Mouse (Mus musculus) stomach, postnatal 0 days (tissue): ENCODE measurements around the gene Msi2. TPM values are rescaled to one million over a fixed set of nuclear protein-coding genes. Genes with fewer than 3 reads are reported as not detected.

Source experiments
- ATAC-seq: fragments of 200-750 bp; cut with Nextera tagmentation; 2 replicates; pipeline ENCODE4 v1.8.0; 2017; ENCODE audit not compliant: low FRiP score, low TSS enrichment
- DNase-seq: peaks from one replicate; pipeline ENCODE4 v3.0.0-alpha.2; 2016; ENCODE audit warnings: low spot score
- H3K27ac ChIP-seq: fragments of 300-500 bp; sonication (generic); replicated peaks from 2 replicates; pipeline ENCODE4 v1.5.1; 2014; ENCODE audit warnings: mild to moderate bottlenecking, control low read depth
- H3K27me3 ChIP-seq: fragments of 300-500 bp; sonication (generic); 2 replicates; pipeline ENCODE4 v1.6.1; 2014; ENCODE audit warnings: low read length; ENCODE audit not compliant: control insufficient read depth, insufficient read depth
- H3K36me3 ChIP-seq: fragments of 300-500 bp; sonication (generic); 2 replicates; pipeline ENCODE4 v1.6.1; 2014; ENCODE audit warnings: low read length, mixed read lengths; ENCODE audit not compliant: control insufficient read depth, insufficient read depth
- H3K4me1 ChIP-seq: fragments of 300-500 bp; sonication (generic); replicated peaks from 2 replicates; pipeline ENCODE4 v1.6.1; 2014; ENCODE audit warnings: antibody characterized with exemption; ENCODE audit not compliant: control insufficient read depth, insufficient read depth
- H3K4me2 ChIP-seq: fragments of 300-500 bp; sonication (generic); replicated peaks from 2 replicates; pipeline ENCODE4 v1.6.1; 2014; ENCODE audit warnings: low read depth, mild to moderate bottlenecking, control low read depth, moderate library complexity
- H3K4me3 ChIP-seq: fragments of 300-500 bp; sonication (generic); 2 replicates; pipeline ENCODE4 v1.5.1; 2014; ENCODE audit warnings: low read depth, low read length, control low read depth
- H3K9ac ChIP-seq: fragments of 300-500 bp; sonication (generic); 2 replicates; pipeline ENCODE4 v1.6.1; 2014; ENCODE audit warnings: mild to moderate bottlenecking, low read length, control low read depth, mixed read lengths
- H3K9me3 ChIP-seq: fragments of 300-500 bp; sonication (generic); 2 replicates; pipeline ENCODE4 v1.6.1; 2016; ENCODE audit warnings: low read length; ENCODE audit not compliant: control insufficient read depth
- CTCF ChIP-seq: IDR thresholded peaks from 2 replicates; pipeline ENCODE4 v1.5.1; 2016; ENCODE audit warnings: antibody characterized with exemption, low read depth, mild to moderate bottlenecking, moderate library complexity
- EP300 ChIP-seq: optimal IDR thresholded peaks from 2 replicates; pipeline ENCODE3; 2016; ENCODE audit warnings: antibody characterized with exemption
- WGBS: fragments of 180-500 bp; shearing (Covaris S2); extraction: QIAGEN DNeasy Blood & Tissue Kit; methylation state at CpG from one replicate; pipeline ENCODE4 v1.1.7; 2014; 5-methylcytosine and 5-hydroxymethylcytosine counted together
- polyA plus RNA-seq: library from polyadenylated mRNA; unstranded; fragments of >200 nt; fragmentation: Nextera tagmentation; extraction: Ambion mirVana; gene quantifications from 2 replicates; pipeline ENCODE4 v1.2.1, GENCODE M21; 2015

Gene Msi2
- polyA plus RNA-seq, 1 experiment from 2014 or later, result 6.7 TPM

GRCm38 (mm10) chr11:88337926-88338325 lies 380.4 kb downstream of the Msi2 start:
- no peaks in the 10 kb centered on the region for H3K36me3 ChIP-seq
- no peaks in the 10 kb centered on the region for H3K27me3 ChIP-seq
- WGBS, result 92% methylated on average over 3 of the region's 3 CpGs
- no peak overlapping the region for H3K4me2 ChIP-seq
- H3K4me3 ChIP-seq, result no peak overlapping the region
- no peak overlapping the region for H3K9ac ChIP-seq
- no peaks in the 10 kb centered on the region for H3K4me1 ChIP-seq
- ATAC-seq (no peak), DNase-seq (no peak)
- H3K27ac ChIP-seq, result no peak overlapping the region
- TF ChIP-seq CTCF (no peak), EP300 (no peak)
- H3K9me3 ChIP-seq, result no peaks in the 10 kb centered on the region

GRCm38 (mm10) chr11:88334893-88335292 lies 383.4 kb downstream of the Msi2 start:
- H3K36me3 ChIP-seq, result no peaks in the 10 kb centered on the region
- no peaks in the 10 kb centered on the region for H3K27me3 ChIP-seq
- H3K4me2 ChIP-seq, result no peak overlapping the region
- no peak for DNase-seq
- no peak overlapping the region for H3K9ac ChIP-seq
- H3K27ac ChIP-seq, result peak overlapping the region; percentile 73
- H3K4me1 ChIP-seq, result 0 out of 2 replicates have a peak, but pooled peaks cover 6% of the 10 kb centered on the region
- no peak overlapping the region for H3K4me3 ChIP-seq
- WGBS, result 36% methylated on average over 5 of the region's 5 CpGs
- ATAC-seq, result peak; percentile 53
- TF ChIP-seq EP300, result no peak
- no peak for TF ChIP-seq CTCF
- H3K9me3 ChIP-seq, result no peaks in the 10 kb centered on the region

DNA sequence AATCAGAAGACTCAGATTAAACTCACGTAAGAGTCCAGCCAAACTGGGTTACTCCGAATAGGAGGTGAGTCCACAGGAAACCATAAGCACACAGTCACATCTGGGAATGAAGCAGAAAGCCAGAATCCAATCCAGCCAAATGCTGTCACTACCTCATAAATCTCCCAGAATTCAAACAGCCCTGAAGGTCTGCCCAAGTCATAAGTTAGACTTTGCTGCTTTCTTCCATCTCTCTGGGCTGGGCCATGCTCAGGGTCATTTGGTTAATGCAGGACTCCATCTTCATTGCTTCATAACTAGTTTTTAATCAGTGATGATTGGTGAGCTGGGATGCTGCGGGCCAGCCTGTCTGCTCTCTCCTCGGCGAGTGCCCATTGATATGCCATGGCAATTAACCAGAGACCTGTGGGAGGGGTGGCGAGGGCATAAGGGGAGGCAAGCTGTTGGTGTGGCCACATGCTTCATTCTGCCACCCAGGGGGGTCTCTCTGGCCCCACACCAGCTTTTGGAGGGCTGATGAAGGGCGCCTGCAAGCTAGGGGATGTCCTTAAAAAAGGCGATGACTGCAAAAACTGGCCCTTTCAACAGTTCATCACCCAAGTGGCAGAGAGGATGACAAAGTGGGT lies 385.9 kb downstream of the Msi2 start:
- no peak for DNase-seq
- WGBS, result 79% methylated on average over 8 of the region's 8 CpGs
- TF ChIP-seq CTCF, result no peak
- TF ChIP-seq EP300, result no peak
- H3K4me2 ChIP-seq, result no peak overlapping the region
- no peaks in the 10 kb centered on the region for H3K36me3 ChIP-seq
- no peaks in the 10 kb centered on the region for H3K9me3 ChIP-seq
- no peak overlapping the region for H3K27ac ChIP-seq
- 0 out of 2 replicates have a peak, but pooled peaks cover 6% of the 10 kb centered on the region for H3K4me1 ChIP-seq
- no peak overlapping the region for H3K4me3 ChIP-seq
- no peak overlapping the region for H3K9ac ChIP-seq
- no peak for ATAC-seq
- no peaks in the 10 kb centered on the region for H3K27me3 ChIP-seq

- H3K4me3 ChIP-seq, result no peak overlapping the region
- no peaks in the 10 kb centered on the region for H3K9me3 ChIP-seq
- no peaks in the 10 kb centered on the region for H3K36me3 ChIP-seq
- TF ChIP-seq CTCF (no peak), EP300 (no peak)
- no peak overlapping the region for H3K27ac ChIP-seq
- DNase-seq, result no peak
- H3K4me2 ChIP-seq, result no peak overlapping the region
- ATAC-seq, result no peak
- H3K9ac ChIP-seq, result no peak overlapping the region
- 0 out of 2 replicates have a peak, but pooled peaks cover 6% of the 10 kb centered on the region for H3K4me1 ChIP-seq
- no peaks in the 10 kb centered on the region for H3K27me3 ChIP-seq
- WGBS, result 87% methylated on average over 8 of the region's 8 CpGs
Measured at GRCm38 (mm10) chr11:88331722-88332121, 386.6 kb downstream of the Msi2 start.

GRCm38 (mm10) chr11:88330799-88331198 lies 387.5 kb downstream of the Msi2 start:
- Histone ChIP-seq H3K4me1 (0 out of 2 replicates have a peak, but pooled peaks cover 6% of the 10 kb centered on the region), H3K9ac (no peak overlapping the region), H3K36me3 (no peaks in the 10 kb centered on the region), H3K4me3 (no peak overlapping the region), H3K4me2 (no peak overlapping the region), H3K9me3 (no peaks in the 10 kb centered on the region), H3K27ac (no peak overlapping the region), H3K27me3 (no peaks in the 10 kb centered on the region)
- TF ChIP-seq EP300 (no peak), CTCF (no peak)
- DNase-seq, result peak; percentile 87
- ATAC-seq, result peak; percentile 77
- WGBS, result 14% methylated on average over 11 of the region's 11 CpGs

- 61% methylated on average over 17 of the region's 17 CpGs for WGBS
- Histone ChIP-seq H3K4me3 (no peak overlapping the region), H3K9me3 (no peaks in the 10 kb centered on the region), H3K27ac (no peak overlapping the region), H3K9ac (no peak overlapping the region), H3K4me2 (no peak overlapping the region), H3K27me3 (no peaks in the 10 kb centered on the region), H3K36me3 (no peaks in the 10 kb centered on the region), H3K4me1 (0 out of 2 replicates have a peak, but pooled peaks cover 6% of the 10 kb centered on the region)
- no peak for TF ChIP-seq CTCF
- TF ChIP-seq EP300, result no peak
- peak; percentile 33 for DNase-seq
- ATAC-seq, result no peak
Measured at GRCm38 (mm10) chr11:88328813-88329595, 389.3 kb downstream of the Msi2 start.
